Comparison of ENCODE assay signal across 8 mouse cellular contexts in genomic region chr9:42109837-42110451, GRCm38 (mm10). TPM values are rescaled to one million over a fixed set of nuclear protein-coding genes. Genes with fewer than 3 reads are reported as not detected.
DNase-seq lines count a peak whose midpoint lies in the region; ATAC-seq lines count a peak whose summit lies in the region.

No protein-coding gene starts in this region.

- no peaks in the 10 kb centered on the region for H3K27me3 ChIP-seq in intestine, embryonic 15.5 days (replicated peaks)
- H3K27me3 ChIP-seq in midbrain, embryonic 15.5 days (replicated peaks): no peaks in the 10 kb centered on the region

- WGBS in intestine, embryonic 15.5 days: 35% methylated on average over 9 of the region's 9 CpGs
- 65% methylated on average over 9 of the region's 9 CpGs for WGBS in midbrain, embryonic 15.5 days

- peaks cover 18% of the 10 kb centered on the region for H3K4me1 ChIP-seq in intestine, embryonic 15.5 days (replicated peaks)
- H3K4me1 ChIP-seq in midbrain, embryonic 15.5 days: peaks cover 4% of the 10 kb centered on the region; the same call in 1 of the 2 replicates

- no peak overlapping the region for H3K4me2 ChIP-seq in intestine, embryonic 15.5 days (replicated peaks)
- no peak overlapping the region for H3K4me2 ChIP-seq in midbrain, embryonic 15.5 days

- peak; percentile 55 to 75 for DNase-seq in cerebellum, postnatal 25 days
- no peak for DNase-seq in cerebellum, adult 11 months
- peak; percentile 94 for DNase-seq in Muller cell, postnatal 12 days (ENCODE audit: inconsistent ontology term)
- DNase-seq in gastrocnemius, adult 18-20 months (ENCODE audit: low spot score): peak; percentile 80
- DNase-seq in lung, postnatal 25 days (ENCODE audit: low spot score): peak; percentile 77
- DNase-seq in urinary bladder, postnatal 4 days (ENCODE audit: low spot score in 2 of 2): peak; percentile 52 to 66

- H3K4me3 ChIP-seq in intestine, embryonic 15.5 days (replicated peaks): no peak overlapping the region
- H3K4me3 ChIP-seq in midbrain, embryonic 15.5 days: no peak overlapping the region

- peak overlapping the region; percentile 75 for H3K27ac ChIP-seq in intestine, embryonic 15.5 days
- H3K27ac ChIP-seq in midbrain, embryonic 15.5 days: no peak overlapping the region

- H3K9me3 ChIP-seq in intestine, embryonic 15.5 days: no peaks in the 10 kb centered on the region
- H3K9me3 ChIP-seq in midbrain, embryonic 15.5 days: no peaks in the 10 kb centered on the region

- ATAC-seq in intestine, embryonic 15.5 days: peak; percentile 85
- ATAC-seq in midbrain, embryonic 15.5 days (replicated peaks): no peak

- no peak overlapping the region for H3K9ac ChIP-seq in intestine, embryonic 15.5 days
- no peak overlapping the region for H3K9ac ChIP-seq in midbrain, embryonic 15.5 days

- H3K36me3 ChIP-seq in intestine, embryonic 15.5 days: no peaks in the 10 kb centered on the region
- H3K36me3 ChIP-seq in midbrain, embryonic 15.5 days (replicated peaks): no peaks in the 10 kb centered on the region

RNA-seq across cellular contexts. Expression of gene Sorl1, which starts 14.2 kb away (rescaled TPM):
- total RNA-seq in gastrocnemius, adult 18-20 months (2021): 10 to 100 TPM; 37.8 to 38.9 TPM
- 9.0 and 10.3 TPM in 2 replicates for polyA plus RNA-seq in intestine, embryonic 15.5 days (2015; fragmentation: Nextera tagmentation; extraction: Ambion mirVana)
- polyA plus RNA-seq in midbrain, embryonic 15.5 days (2015; fragmentation: Nextera tagmentation; extraction: Ambion mirVana): 8.1 and 10.1 TPM in 2 replicates
